Comparison of ENCODE assay signal across 8 mouse cellular contexts in genomic region chr4:108327730-108328484, GRCm38 (mm10). TPM values are rescaled to one million over a fixed set of nuclear protein-coding genes. Genes with fewer than 3 reads are reported as not detected.
DNase-seq lines count a peak whose midpoint lies in the region; ATAC-seq and TF ChIP-seq lines count a peak whose summit lies in the region.

TSS of gene Coa7 (plus strand) at chr4:108328140.

- TF ChIP-seq CTCF in bone marrow macrophage, adult 2 months (IDR thresholded peaks at IDR 0.05; ENCODE audit: low read depth, low read length) = no peak
- no peak for TF ChIP-seq CTCF in embryonic fibroblast, embryonic 13.5 days (IDR thresholded peaks at IDR 0.05; ENCODE audit: borderline replicate concordance, insufficient read depth, low read length)

- H3K9ac ChIP-seq in kidney, embryonic 15.5 days = peak within 1 kb of the TSS; percentile 69

- WGBS in kidney, embryonic 15.5 days = under 1% methylated on average over 45 of the region's 45 CpGs

- H3K4me2 ChIP-seq in kidney, embryonic 15.5 days = peak within 1 kb of the TSS; percentile 67

- TF ChIP-seq POLR2A in bone marrow macrophage, adult 2 months (IDR thresholded peaks at IDR 0.05; ENCODE audit: borderline replicate concordance, low read depth, low read length) = no peak
- peak; percentile 44 for TF ChIP-seq POLR2A in embryonic fibroblast, embryonic 13.5 days (IDR thresholded peaks at IDR 0.05; ENCODE audit: low read depth, low read length)

- no peaks in the 10 kb centered on the region for H3K27me3 ChIP-seq in kidney, embryonic 15.5 days

- peak; percentile 99 for DNase-seq in A20 (ENCODE audit: low read depth, low spot score)
- peak; percentile 94 to 97 for DNase-seq in heart, adult 9 months (ENCODE audit: low spot score in 2 of 2)
- DNase-seq in liver = peak; percentile 97
- DNase-seq in spleen, postnatal 4 days (ENCODE audit: low spot score in 2 of 2) = peak; percentile 96 to 98

- H3K36me3 ChIP-seq in kidney, embryonic 15.5 days = peaks cover 28% of the 10 kb centered on the region

- peak within 1 kb of the TSS; percentile 75 for H3K27ac ChIP-seq in bone marrow macrophage, adult 2 months (ENCODE audit: insufficient read depth, low read depth, low read length)
- H3K27ac ChIP-seq in embryonic fibroblast, embryonic 13.5 days (ENCODE audit: insufficient read depth, low read length) = peak within 1 kb of the TSS; percentile 87
- H3K27ac ChIP-seq in kidney, embryonic 15.5 days = peak within 1 kb of the TSS; percentile 95

- no peaks in the 10 kb centered on the region for H3K9me3 ChIP-seq in kidney, embryonic 15.5 days (replicated peaks)

- ATAC-seq in kidney, embryonic 15.5 days (replicated peaks; ENCODE audit: low FRiP score) = peak; percentile 95
- peak; percentile 92 for ATAC-seq in monocyte, adult 5-6 weeks (replicated peaks; ENCODE audit: insufficient number of reproducible peaks, low FRiP score, low TSS enrichment, poor library complexity, severe bottlenecking)

- H3K4me3 ChIP-seq in bone marrow macrophage, adult 2 months (ENCODE audit: insufficient read depth, low read length) = peak within 1 kb of the TSS; percentile 76
- peak within 1 kb of the TSS; percentile 70 for H3K4me3 ChIP-seq in embryonic fibroblast, embryonic 13.5 days (ENCODE audit: insufficient read depth, low read length)
- peak within 1 kb of the TSS; percentile 74 for H3K4me3 ChIP-seq in kidney, embryonic 15.5 days (replicated peaks)

- H3K4me1 ChIP-seq in bone marrow macrophage, adult 2 months (ENCODE audit: control insufficient read depth, insufficient read depth, low read length) = peaks cover 4% of the 10 kb centered on the region; the same call in 1 of the 2 replicates
- 0 out of 2 replicates have a peak, but pooled peaks cover 2% of the 10 kb centered on the region for H3K4me1 ChIP-seq in embryonic fibroblast, embryonic 13.5 days (ENCODE audit: control insufficient read depth, insufficient read depth, low read length)
- peaks cover 12% of the 10 kb centered on the region for H3K4me1 ChIP-seq in kidney, embryonic 15.5 days

RNA-seq across cellular contexts. Expression of gene Coa7, which starts in this region (rescaled TPM):
- 7.9 and 10.3 TPM in 2 replicates for polyA plus RNA-seq in bone marrow macrophage, adult 2 months (2012; ENCODE audit: insufficient read depth, insufficient read length, missing spikeins)
- 19.5 and 24.2 TPM in 2 replicates for polyA plus RNA-seq in embryonic fibroblast, embryonic 13.5 days (2011; ENCODE audit: insufficient read length, low read depth, missing spikeins)
- 57.3 and 61.0 TPM in 2 replicates for polyA plus RNA-seq in kidney, embryonic 15.5 days (2015; fragmentation: Nextera tagmentation; extraction: Ambion mirVana)
- 5.1 to 9.4 TPM (median 8.6 TPM) in 3 replicates for total RNA-seq in monocyte, adult 5-6 weeks (2017)

Comparison
In these comparisons a context has a peak if more than half of its experiments do, and no peak if none do; other contexts are left out.
1. Peak in every context shown above with its lines: DNase-seq, ATAC-seq, H3K4me3 ChIP-seq and H3K27ac ChIP-seq.